Mouse (Mus musculus): Measurements from ENCODE around the gene Suox.

DNA sequence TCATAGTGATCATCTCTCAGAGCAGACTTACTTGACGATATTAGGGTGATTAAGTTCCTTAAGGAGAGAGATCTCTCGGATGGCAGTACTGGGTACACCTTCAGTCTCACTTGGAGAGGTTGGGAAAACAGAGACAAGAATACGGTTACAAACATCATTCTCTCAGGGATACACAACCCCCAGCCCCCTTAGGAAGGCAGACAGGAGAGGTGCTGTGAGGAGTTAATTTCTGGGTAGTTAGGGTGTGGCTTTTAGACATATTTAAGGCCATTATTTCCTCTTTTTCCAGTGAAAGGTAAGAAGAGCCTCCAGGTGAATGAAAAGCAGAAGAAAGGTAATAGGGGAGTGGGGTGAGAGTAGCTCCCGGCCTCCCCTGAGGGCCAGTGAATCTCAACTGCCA, 30.0 kb upstream of the Suox start, which contains the start of gene Pmel:
- TF ChIP-seq CTCF (IDR thresholded peaks at IDR 0.05; ENCODE audit: low read depth) (no peak), EP300 (optimal IDR thresholded peaks at IDR 0.05) (no peak)
